Mouse (Mus musculus): ENCODE measurements at regions not wholly inside any gene's neighbourhood (a gene's known extent, or its start where the extent isn't known, plus 50 kb on each side); places are given as distances from the start of the nearest gene placed in this dataset.

GRCm38 (mm10) chr13:59910179-59911071 is 87.5 kb upstream of the Tut7 start:
- DNase-seq (ENCODE audit: low spot score): no peak

- no peak for DNase-seq (ENCODE audit: low spot score)
Observed at GRCm38 (mm10) chr13:59909400-59909799, 86.5 kb upstream of the Tut7 start.

GRCm38 (mm10) chr13:59908786-59909185 is 85.8 kb upstream of the Tut7 start:
- no peak for DNase-seq (ENCODE audit: low spot score)

GRCm38 (mm10) chr13:59905488-59905887 is 82.5 kb upstream of the Tut7 start:
- no peak for DNase-seq (ENCODE audit: low spot score)

- DNase-seq (ENCODE audit: low spot score): no peak
Observed at GRCm38 (mm10) chr13:59904415-59904814, 81.5 kb upstream of the Tut7 start.

- DNase-seq (ENCODE audit: low spot score): no peak
Observed at GRCm38 (mm10) chr13:59899521-59899920, 76.6 kb upstream of the Tut7 start.

GRCm38 (mm10) chr13:59895754-59896153 is 72.8 kb upstream of the Tut7 start:
- DNase-seq (ENCODE audit: low spot score): no peak

- no peak for DNase-seq (ENCODE audit: low spot score)
Observed at GRCm38 (mm10) chr13:59894094-59894493, 71.1 kb upstream of the Tut7 start.

GRCm38 (mm10) chr13:59892961-59893360 is 70.0 kb upstream of the Tut7 start:
- DNase-seq (ENCODE audit: low spot score): no peak

- DNase-seq (ENCODE audit: low spot score): no peak
Observed at GRCm38 (mm10) chr13:59892340-59892739, 69.4 kb upstream of the Tut7 start.

- DNase-seq (ENCODE audit: low spot score): peak; percentile 49
Observed at GRCm38 (mm10) chr13:59891737-59892136, 68.8 kb upstream of the Tut7 start.

- peak; percentile 29 for DNase-seq (ENCODE audit: low spot score)
Observed at GRCm38 (mm10) chr13:59889468-59890117, 66.6 kb upstream of the Tut7 start.

GRCm38 (mm10) chr13:59888038-59889016 is 65.4 kb upstream of the Tut7 start:
- DNase-seq (ENCODE audit: low spot score): no peak

- DNase-seq (ENCODE audit: low spot score): no peak
Observed at GRCm38 (mm10) chr13:59887306-59887705, 64.4 kb upstream of the Tut7 start.

- DNase-seq (ENCODE audit: low spot score): peak; percentile 25
Observed at GRCm38 (mm10) chr13:59886572-59886971, 63.6 kb upstream of the Tut7 start.

GRCm38 (mm10) chr13:59881989-59882784 is 59.2 kb upstream of the Tut7 start:
- no peak for DNase-seq (ENCODE audit: low spot score)

- DNase-seq (ENCODE audit: low spot score): no peak
Observed at GRCm38 (mm10) chr13:59880055-59880454, 57.1 kb upstream of the Tut7 start.

GRCm38 (mm10) chr13:59875637-59876036 is 52.7 kb upstream of the Tut7 start:
- no peak for DNase-seq (ENCODE audit: low spot score)

GRCm38 (mm10) chr13:59874137-59874931 is 51.4 kb upstream of the Tut7 start:
- no peak for DNase-seq (ENCODE audit: low spot score)
